Mouse (Mus musculus) cortical plate, adult 2 months (tissue): ENCODE data around the gene 1700016K19Rik.

Experiments
- CTCF ChIP-seq: fragments of 200-500 bp; IDR thresholded peaks from 2 replicates; pipeline ENCODE4 v1.5.1; 2011; ENCODE audit warnings: mild to moderate bottlenecking, control low read depth, low read length; ENCODE audit not compliant: insufficient read depth; ENCODE audit errors: extremely low read depth
- POLR2A ChIP-seq: fragments of 200-500 bp; IDR thresholded peaks from 2 replicates; pipeline ENCODE4 v1.6.1; 2011; ENCODE audit warnings: mild to moderate bottlenecking, low read length, control low read depth; ENCODE audit not compliant: insufficient read depth; ENCODE audit errors: extremely low read depth

GRCm38 (mm10) chr11:75964476-75964730, 35.3 kb upstream of the 1700016K19Rik start:
- no peak for TF ChIP-seq CTCF
- TF ChIP-seq POLR2A: no peak
